Mouse (Mus musculus) embryo, embryonic 11.5 days (tissue): ENCODE measurements around the gene Sirpa.

Experiments
- DNase-seq: peaks from one replicate; pipeline ENCODE4 v3.0.0-alpha.2; 2012; ENCODE audit warnings: low read depth, low spot score

Sirpa gene

DNA sequence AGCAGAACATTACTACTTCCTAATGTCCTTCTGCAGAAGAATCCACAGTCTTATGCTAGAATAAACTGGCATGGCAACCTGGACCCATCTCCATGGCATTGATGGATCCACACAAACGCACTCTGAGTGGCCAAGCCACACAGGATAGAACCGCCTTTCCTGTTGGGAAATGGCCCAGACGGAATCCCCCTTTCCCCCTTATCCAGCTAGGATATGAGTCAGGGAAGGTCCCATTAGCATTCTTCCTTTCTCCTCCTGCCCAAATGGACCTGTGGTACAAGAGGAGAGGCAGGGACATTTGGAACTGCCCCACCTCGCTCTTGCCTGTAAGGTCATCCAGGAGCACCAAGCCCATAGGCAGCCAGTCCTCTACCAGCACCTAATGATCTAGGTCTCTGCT, 10.4 kb upstream of the Sirpa start:
- no peak for DNase-seq

GRCm38 (mm10) chr2:129584905-129585304, 7.7 kb upstream of the Sirpa start:
- DNase-seq = no peak

DNA sequence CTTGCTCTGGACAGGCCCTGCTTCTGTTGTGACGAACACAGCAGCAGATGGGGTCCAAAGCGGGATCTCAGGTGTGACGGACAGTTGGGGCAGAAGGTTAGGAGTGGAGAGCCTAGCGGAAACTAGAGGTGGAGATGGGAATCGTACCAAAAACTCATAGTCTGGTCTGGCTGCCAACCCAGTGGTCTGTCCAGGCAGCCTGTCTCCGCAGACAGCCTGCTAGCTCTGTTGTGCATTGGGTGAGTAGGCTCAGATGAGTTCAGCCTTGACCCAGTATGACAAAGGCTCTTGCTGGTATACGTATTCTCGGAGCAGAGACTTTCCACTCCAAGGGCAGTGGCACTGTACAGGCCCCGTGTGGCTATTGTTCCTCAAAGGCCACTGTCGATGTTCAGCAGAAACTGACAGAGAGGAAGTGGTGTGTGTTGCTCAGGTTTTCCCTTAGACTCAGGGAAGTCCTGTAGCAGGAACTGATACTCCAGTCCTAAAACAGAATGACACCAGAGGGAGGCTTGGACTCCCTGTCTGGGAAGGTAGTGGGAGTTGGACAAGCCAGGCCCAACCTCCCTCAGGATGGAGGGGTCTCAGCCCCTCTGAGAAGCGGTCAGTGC, 6.6 kb upstream of the Sirpa start:
- no peak for DNase-seq

DNA sequence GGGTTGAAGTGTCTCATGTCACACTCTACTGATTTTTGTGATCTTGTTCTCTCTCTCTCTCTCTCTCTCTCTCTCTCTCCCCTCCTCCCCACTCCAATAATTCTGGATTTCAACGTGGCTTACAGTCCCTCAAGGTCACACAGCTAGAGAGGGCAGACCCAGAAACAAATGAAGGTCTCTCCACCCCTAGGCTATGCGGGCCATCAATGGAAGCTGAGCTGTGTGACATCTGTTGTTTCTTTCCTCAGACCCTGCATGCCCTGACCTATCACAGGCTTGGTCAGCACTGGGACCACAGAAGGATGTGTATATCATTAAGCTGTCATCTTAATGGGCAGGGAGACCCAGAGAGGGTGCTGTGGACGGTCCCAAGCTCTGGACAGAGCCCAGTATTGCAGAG, 5.4 kb upstream of the Sirpa start:
- DNase-seq = no peak

- no peak for DNase-seq
These were observed 4.8 kb upstream of the Sirpa start for GRCm38 (mm10) chr2:129587825-129588251.

DNA sequence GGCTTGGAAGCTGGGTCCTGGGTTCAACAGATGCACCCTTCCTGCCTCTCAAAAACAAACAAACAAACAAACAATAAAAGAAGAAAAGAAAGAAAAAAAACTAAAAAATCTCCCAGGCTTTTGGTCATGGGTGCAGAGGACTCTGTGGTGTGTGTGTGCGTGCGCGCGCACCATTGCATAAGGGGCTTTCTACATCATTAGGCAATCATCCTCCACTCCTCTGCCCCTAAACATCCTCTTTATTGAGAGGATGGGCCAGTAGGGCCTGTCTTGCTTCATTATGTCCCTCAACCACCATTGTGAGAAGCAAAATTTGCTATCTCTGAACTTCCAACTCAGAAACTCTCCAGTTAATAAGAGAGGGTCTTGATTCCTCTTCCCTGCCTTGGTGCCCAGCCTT, 738 bp upstream of the Sirpa start:
- no peak for DNase-seq

GRCm38 (mm10) chr2:129593141-129593875, 673 bp downstream of the Sirpa start:
- DNase-seq = peak; percentile 51

DNA sequence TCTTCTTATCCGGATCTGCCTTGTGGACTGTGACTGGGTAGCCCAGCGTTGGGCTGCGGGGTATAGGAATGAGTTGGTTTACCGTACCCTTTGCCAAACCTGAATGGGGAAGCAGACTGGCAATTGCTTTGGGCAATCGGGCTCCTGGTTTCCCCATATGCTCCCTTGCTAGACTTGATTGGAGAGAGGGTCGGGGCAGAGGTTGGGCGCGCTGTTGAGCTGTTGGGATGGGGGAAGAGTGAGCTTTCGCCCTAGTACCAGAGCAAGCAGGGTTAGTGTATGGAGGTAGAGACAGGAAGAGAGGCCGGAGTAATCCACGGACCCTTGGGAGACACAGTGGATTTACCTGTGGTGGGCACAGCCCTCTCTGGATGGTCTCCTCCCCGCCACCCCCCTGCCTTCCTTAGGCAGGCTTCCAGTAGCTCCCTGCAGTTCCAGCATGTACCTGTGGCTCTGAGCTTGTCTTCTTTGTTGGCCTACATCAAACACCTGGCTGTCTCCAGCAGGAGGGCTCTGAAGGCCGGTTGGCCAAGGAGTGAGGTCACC, 1.3 kb downstream of the Sirpa start:
- DNase-seq = no peak

DNA sequence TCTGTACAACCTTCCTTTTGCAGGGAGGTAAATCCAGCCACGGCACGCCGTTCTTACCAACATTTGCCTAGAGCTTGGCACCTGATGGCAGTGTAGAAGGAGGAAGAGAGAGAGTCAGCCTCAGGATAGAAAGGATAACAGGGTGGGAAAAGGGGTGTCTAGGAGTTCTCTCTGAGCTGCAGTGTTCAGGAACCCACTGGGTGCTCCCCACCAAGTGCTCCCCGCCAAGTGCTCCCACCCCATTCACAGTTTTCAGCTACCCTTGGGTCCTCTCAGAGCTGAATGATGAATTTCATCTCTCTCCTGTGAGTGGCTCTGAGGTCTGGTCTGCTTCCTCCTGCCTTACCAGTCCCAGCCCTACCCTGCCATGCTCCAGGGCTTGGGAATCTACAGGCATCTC, 1.9 kb downstream of the Sirpa start:
- DNase-seq = no peak

GRCm38 (mm10) chr2:129595206-129595605, 2.6 kb downstream of the Sirpa start:
- no peak for DNase-seq

DNA sequence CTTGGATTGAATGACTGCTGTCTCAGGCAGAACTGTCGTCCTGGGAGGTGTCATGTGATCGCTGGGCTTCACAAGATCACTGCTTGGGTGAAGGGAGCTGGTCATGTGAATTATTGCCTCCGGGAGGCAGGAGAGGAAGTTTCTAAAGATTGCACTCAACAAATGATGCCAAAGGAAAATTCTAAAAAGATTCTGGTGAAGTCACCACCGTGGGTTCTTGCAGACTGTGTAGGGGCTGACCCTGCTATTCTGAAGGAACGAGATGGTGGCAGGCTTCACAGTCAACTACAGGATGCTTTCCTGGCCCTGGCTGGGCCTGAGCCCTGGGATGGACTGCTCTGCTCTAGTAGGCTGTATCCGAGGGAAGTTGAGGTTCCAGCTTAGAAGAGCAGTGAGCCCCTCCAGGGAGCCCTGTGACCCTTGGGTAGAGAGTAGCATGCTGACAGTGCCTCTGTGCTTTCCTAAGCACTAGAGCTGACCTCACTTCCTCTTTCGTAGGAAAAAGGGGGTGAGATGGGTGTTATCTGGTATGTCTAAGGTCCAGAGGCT, 3.1 kb downstream of the Sirpa start:
- DNase-seq = no peak

DNA sequence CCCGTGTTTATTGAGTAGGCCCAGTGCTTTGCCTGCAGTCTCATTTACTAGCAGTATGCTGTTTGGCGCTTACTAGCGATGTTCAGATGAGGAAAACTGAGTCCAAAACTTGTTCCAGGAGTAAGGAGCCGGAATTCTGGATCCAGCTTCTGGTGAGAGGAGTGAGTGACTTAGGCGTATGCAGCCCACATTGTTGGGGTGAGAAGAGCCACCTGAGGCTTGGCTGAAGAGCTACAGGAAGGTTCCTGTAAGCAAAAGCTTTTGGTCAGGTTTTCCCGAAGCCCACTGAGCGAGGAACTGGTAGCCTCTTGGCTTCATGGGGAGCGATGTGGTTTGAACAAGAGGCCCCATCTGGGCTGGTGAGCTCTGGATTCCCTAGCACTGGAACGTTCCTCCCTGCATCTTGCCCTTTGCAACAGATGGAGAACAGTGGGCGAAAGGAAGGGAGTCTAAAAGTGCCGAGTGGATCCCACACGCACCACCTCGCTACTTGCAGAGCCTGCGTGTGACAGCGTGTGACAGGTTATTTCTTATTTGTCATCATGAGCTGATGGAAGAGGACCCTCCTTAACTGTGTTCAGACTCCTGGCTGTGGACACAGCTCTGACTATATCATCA, 4.0 kb downstream of the Sirpa start:
- no peak for DNase-seq

- DNase-seq = no peak
These were observed 4.9 kb downstream of the Sirpa start for GRCm38 (mm10) chr2:129597581-129597980.

DNA sequence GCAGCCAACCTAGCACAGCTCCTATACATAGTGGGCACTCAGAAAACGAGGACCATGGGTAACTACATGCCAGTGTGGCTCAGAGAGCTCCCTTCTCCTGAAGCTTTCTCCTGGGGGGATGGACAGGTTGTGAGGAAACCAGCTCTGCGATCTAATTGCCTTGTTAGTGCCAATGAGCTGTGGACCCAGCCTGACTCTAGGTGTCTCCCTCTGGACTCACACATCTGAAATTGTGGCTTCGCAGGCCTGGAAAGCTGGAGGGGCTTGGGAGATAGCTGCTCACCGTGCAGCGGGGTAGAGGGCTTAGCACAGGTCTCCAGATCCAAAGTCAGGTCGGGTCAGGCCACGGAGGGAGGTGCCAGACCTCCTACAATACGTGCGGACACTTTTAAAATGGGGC, 5.5 kb downstream of the Sirpa start:
- DNase-seq = no peak

- no peak for DNase-seq
These were observed 6.8 kb downstream of the Sirpa start for GRCm38 (mm10) chr2:129599231-129600084.

DNA sequence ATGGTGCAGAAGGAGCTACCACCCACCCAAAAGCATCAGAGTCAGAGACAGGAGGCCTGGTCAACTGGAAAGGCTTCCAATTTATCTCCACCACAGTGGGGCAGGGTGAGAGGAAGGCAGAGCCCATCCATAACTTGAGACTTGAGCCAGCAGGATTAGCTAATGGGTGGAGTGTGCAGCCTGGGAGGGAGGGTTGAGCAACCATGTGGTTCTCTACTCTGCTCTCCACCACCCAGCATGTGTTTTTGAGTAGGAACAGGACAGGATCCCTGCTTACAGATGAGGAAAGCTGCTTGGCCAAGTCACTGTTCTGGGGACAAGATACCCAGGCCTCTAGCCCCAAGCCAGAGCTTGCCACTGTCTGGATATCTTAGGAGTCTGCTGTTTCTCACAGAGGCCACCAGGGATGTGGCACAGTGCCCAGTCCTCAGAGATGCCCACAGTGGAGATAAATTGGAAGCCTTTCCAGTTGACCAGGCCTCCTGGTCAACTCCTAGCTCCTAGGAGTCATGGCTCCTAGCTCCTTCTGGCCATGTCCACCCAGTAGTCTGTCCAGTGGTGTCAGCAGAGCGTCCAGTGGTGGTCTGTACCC, 8.5 kb downstream of the Sirpa start:
- no peak for DNase-seq

- DNase-seq = no peak
These were observed 9.4 kb downstream of the Sirpa start for GRCm38 (mm10) chr2:129601894-129602663.

DNA sequence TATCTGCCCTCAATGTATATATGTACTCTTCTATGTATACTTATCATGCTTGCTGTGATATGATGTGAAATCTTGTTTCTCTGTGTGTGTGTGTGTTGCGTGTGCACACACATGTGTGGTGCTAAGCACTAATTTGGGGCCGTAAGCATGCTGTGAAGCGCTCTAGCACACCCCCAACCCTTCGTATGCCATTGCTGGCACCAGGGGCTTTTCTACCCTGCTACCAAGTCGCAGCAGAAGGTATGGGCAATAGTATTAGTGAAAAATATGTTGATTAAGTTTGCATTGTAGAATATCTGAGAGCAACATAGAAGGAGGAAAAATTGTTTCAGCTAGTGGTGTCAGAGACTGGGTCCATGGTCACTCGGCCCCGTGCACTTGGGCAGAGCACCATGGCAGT, 10.2 kb downstream of the Sirpa start:
- no peak for DNase-seq

- no peak for DNase-seq
These were observed 10.9 kb downstream of the Sirpa start for GRCm38 (mm10) chr2:129603536-129603935.

DNA sequence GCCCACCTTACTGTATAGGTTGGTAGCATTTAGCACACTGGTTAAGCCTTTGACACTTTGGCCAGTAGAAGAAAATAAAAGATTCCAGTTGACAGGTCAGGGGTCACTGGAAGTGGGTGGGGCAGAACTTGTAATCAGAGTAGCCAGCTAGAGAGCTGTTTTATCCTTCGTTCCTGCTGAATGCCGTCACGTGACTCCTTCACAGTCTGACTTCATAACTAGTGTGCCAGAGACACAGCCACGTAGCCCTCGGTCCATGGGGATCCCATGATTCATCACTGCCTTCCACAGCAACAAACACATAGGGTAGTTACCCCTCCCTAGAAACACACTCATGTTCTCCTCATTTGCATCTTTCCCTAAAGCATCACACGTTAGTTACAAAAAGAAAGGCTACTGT, 11.4 kb downstream of the Sirpa start:
- no peak for DNase-seq
